Mouse (Mus musculus) embryonic stem cell, embryonic (primary cell): Measurements from ENCODE around the gene Crtam.

Source experiments
- CTCF ChIA-PET, 4 experiments: fragments of 300-600 bp in 2 of 4; fragments of 350-600 bp in 2 of 4; sonication (Branson Sonifier 250); formaldehyde crosslinking; loops; one replicate each; lab custom pipeline; 2022; ENCODE audit warnings: inconsistent platforms in 2 of 4; lab: Charles Lee
- POLR2A ChIA-PET, 4 experiments: fragments of 300-600 bp in 2 of 4; fragments of 350-600 bp in 2 of 4; sonication (Branson Sonifier 250); formaldehyde crosslinking; loops; one replicate each; lab custom pipeline; 2022; ENCODE audit warnings: antibody characterized with exemption in 4 of 4, inconsistent platforms in 1 of 4; lab: Charles Lee

Gene Crtam

GRCm38 (mm10) chr9:41004415-41004814 lies at the start of gene Crtam:
Crtam (minus strand) TSS chr9:41004628.
- POLR2A ChIA-PET, result interaction anchor here in 2 of 4 experiments (0.8 to 1.1 kb wide), 2 partner anchors 21 to 199 kb away, joined by 3 read pairs; no protein-coding TSS in a partner anchor
- CTCF ChIA-PET, result no interaction called here

- ChIA-PET CTCF (no interaction called here), POLR2A (no interaction called here)
Observed at GRCm38 (mm10) chr9:41054166-41054565, 49.7 kb upstream of the Crtam start.

DNA sequence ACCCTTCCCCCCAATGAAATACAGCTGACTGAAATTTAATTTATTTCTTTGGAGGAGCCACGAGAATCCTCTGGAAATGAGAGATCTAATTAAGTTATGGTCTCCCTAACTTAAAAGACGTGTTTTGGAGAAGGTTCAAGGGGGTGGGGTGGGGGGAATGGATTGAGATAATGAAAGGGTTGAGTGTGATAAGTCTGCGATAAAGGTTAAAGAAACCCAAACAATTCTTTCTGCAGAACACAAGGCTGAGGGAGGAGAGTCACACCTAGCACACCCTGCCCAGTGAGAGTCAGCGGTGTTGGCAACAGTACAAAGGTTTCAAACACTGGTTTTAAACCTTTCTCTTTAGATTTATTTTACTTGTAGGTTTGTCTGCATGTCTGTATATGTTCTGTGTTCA lies 49.0 kb upstream of the Crtam start:
- ChIA-PET POLR2A (no interaction called here), CTCF (interaction anchor here in 1 of 4 experiments (0.6 kb wide), 1 partner anchor 10 kb away, joined by 3 read pairs; no protein-coding TSS in a partner anchor)

GRCm38 (mm10) chr9:41051080-41051932 lies 46.9 kb upstream of the Crtam start:
- ChIA-PET POLR2A (interaction anchor here in 2 of 4 experiments (0.6 to 1.1 kb wide), 2 partner anchors 89 to 156 kb away, joined by 3 read pairs; no protein-coding TSS in a partner anchor), CTCF (interaction anchor here in 3 of 4 experiments (0.5 to 1.3 kb wide), 4 partner anchors 156 to 157 kb away, joined by 3 to 5 read pairs (median 4); no protein-coding TSS in a partner anchor)

DNA sequence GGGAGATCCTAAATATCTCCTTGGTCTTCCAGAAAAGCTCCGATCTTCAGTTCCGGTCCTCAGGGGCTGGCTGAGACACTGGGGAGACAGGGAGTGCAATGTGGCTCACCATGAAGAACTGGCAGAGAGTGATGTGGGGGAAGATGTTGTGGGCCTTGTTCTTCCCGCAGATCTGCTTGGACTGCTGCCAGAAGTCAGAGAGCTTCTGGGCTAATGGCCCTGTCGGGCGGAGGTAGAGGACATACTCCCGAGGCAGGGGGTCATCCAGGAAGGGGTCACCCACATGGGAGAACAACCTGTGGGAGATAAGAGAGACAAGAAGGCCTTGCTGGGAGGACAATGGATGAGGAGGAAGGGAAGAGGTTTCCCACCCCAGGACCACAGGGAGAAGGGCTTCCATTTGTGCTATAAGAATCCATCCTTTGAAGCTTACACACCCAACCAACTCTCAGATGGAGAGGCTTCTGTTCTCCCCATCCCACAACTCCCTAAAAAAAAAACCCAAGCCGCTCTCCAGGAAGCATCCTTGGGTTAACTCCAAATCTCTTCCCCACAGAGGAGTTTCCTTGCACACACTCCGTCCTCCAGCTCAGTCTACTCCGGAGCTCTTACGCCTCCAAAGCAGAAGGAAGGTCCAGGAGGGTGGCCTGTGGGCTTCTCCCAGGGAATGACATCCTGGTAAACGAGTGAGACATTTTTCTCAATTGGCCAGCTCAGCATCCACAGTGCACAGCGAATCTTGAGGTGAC lies 46.1 kb upstream of the Crtam start:
- POLR2A ChIA-PET, result interaction anchor here in 2 of 4 experiments (0.6 to 1.6 kb wide), 3 partner anchors 13 to 157 kb away, joined by 3 read pairs; no protein-coding TSS in a partner anchor
- CTCF ChIA-PET, result interaction anchor here (0.6 to 1.3 kb wide), 5 partner anchors 24 to 157 kb away, joined by 3 to 5 read pairs (median 3); no protein-coding TSS in a partner anchor

- CTCF ChIA-PET, result interaction anchor here in 2 of 4 experiments (1.0 to 2.1 kb wide), 3 partner anchors 141 to 215 kb away, joined by 3 to 5 read pairs (median 3); no protein-coding TSS in a partner anchor
- POLR2A ChIA-PET, result interaction anchor here in 1 of 4 experiments (1.6 kb wide), 1 partner anchor 14 kb away, joined by 3 read pairs; no protein-coding TSS in a partner anchor
Observed at GRCm38 (mm10) chr9:41049282-41049681, 44.9 kb upstream of the Crtam start.

- ChIA-PET CTCF (interaction anchor here in 2 of 4 experiments (1.0 to 2.1 kb wide), 3 partner anchors 142 to 214 kb away, joined by 3 to 5 read pairs (median 4); no protein-coding TSS in a partner anchor), POLR2A (no interaction called here)
Observed at GRCm38 (mm10) chr9:41048820-41049219, 44.4 kb upstream of the Crtam start.

GRCm38 (mm10) chr9:41048216-41048615 lies 43.8 kb upstream of the Crtam start:
- ChIA-PET CTCF (interaction anchor here in 2 of 4 experiments (1.4 to 2.1 kb wide), 2 partner anchors 143 kb away, joined by 4 to 5 read pairs; no protein-coding TSS in a partner anchor), POLR2A (interaction anchor here in 1 of 4 experiments (0.6 kb wide), 1 partner anchor 151 kb away, joined by 4 read pairs; no protein-coding TSS in a partner anchor)

GRCm38 (mm10) chr9:41047654-41048053 lies 43.2 kb upstream of the Crtam start:
- ChIA-PET POLR2A (interaction anchor here in 1 of 4 experiments (0.6 kb wide), 1 partner anchor 151 kb away, joined by 4 read pairs; no protein-coding TSS in a partner anchor), CTCF (interaction anchor here in 1 of 4 experiments (1.4 kb wide), 1 partner anchor 144 kb away, joined by 4 read pairs; no protein-coding TSS in a partner anchor)

GRCm38 (mm10) chr9:41044626-41045025 lies 40.2 kb upstream of the Crtam start:
- POLR2A ChIA-PET, result no interaction called here
- CTCF ChIA-PET, result interaction anchor here (0.5 to 3.6 kb wide), 19 partner anchors 16 to 244 kb away, joined by 3 to 30 read pairs (median 4); partner anchors contain the start of genes Hspa8 (in 1 of the 4) and Ubash3b (in 1 of the 4)

DNA sequence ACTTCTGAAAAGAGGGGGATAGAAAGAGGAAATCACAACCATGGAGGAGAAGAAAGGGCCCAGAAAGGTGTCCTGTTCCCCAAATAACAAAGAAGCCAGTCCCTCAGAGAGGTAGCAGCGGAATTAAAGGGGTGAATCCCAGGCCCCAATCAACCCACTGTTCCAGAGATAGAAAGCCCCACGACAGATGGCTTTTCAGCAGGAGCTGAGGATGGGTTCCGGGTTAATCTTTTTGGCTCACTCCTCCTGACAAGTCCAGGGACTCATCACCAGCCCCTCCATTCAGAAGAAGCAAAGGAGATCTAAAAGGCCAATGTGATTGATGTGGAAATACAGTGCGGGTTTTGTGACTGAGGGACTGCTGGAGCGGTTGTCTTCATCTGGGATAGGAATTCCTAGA lies 39.2 kb upstream of the Crtam start:
- POLR2A ChIA-PET, result no interaction called here
- CTCF ChIA-PET, result interaction anchor here (0.7 to 3.6 kb wide), 10 partner anchors 9 to 243 kb away, joined by 3 to 30 read pairs (median 4); partner anchors contain the start of gene Hspa8 (in 1 of the 4)

- POLR2A ChIA-PET, result no interaction called here
- CTCF ChIA-PET, result interaction anchor here in 2 of 4 experiments (0.6 to 1.5 kb wide), 3 partner anchors 150 to 167 kb away, joined by 3 to 6 read pairs (median 5); no protein-coding TSS in a partner anchor
Observed at GRCm38 (mm10) chr9:41041404-41041803, 37.0 kb upstream of the Crtam start.

DNA sequence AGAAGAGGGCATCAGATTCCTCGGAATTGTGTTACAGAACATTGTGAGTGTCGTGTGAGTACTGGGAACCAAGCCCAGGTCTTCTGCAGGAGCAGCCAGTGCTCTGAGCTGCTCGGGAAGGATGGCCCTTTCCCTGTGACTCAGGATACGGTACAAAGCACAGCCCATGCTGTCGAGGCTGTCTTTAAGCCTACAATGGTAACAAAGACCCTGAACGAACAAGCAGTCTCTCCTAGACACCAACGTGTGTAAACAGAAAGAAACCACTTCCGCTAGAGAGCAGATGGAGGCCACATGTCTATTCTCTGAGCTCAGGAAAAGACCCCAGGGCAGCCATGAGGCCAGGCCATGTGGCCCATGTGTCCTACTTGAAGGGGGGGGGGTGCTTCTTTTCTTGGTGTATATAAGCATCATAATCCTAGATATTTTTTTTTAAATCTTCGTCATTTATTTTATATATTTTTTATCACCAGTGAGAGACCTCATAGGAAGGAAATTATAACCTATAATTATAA lies 33.8 kb upstream of the Crtam start:
- ChIA-PET CTCF (interaction anchor here in 1 of 4 experiments (0.6 kb wide), 1 partner anchor 286 kb away, joined by 5 read pairs; no protein-coding TSS in a partner anchor), POLR2A (interaction anchor here (0.6 to 0.7 kb wide), 6 partner anchors 99 to 772 kb away, joined by 3 to 9 read pairs (median 3); no protein-coding TSS in a partner anchor)

GRCm38 (mm10) chr9:41031590-41032489 lies 27.4 kb upstream of the Crtam start:
- POLR2A ChIA-PET, result interaction anchor here (0.5 to 1.0 kb wide), 4 partner anchors 10 to 317 kb away, joined by 3 to 5 read pairs (median 3); no protein-coding TSS in a partner anchor

GRCm38 (mm10) chr9:41029827-41030226 lies 25.4 kb upstream of the Crtam start:
- POLR2A ChIA-PET, result no interaction called here
- CTCF ChIA-PET, result interaction anchor here (0.6 to 2.2 kb wide), 8 partner anchors 47 to 1937 kb away, joined by 3 to 10 read pairs (median 4); no protein-coding TSS in a partner anchor

More at GRCm38 (mm10) chr9:41031590-41032489, 27.4 kb upstream of the Crtam start:
- CTCF ChIA-PET, result interaction anchor here in 3 of 4 experiments (0.8 to 1.5 kb wide), 5 partner anchors 159 to 198 kb away, joined by 3 to 6 read pairs (median 3); no protein-coding TSS in a partner anchor

- POLR2A ChIA-PET, result interaction anchor here in 1 of 4 experiments (0.6 kb wide), 1 partner anchor 942 kb away, joined by 4 read pairs; no protein-coding TSS in a partner anchor
- CTCF ChIA-PET, result interaction anchor here (0.5 to 2.2 kb wide), 20 partner anchors 12 to 341 kb away, joined by 3 to 11 read pairs (median 4); no protein-coding TSS in a partner anchor
Observed at GRCm38 (mm10) chr9:41028470-41028869, 24.0 kb upstream of the Crtam start.
